ENCODE assay signal across 21 mouse cellular contexts in genomic region chr5:51446299-51447090, GRCm38 (mm10).
DNase-seq lines count a peak whose midpoint lies in the region; ATAC-seq and TF ChIP-seq lines count a peak whose summit lies in the region.
"Had no signal": no experiment of that assay in that cellular context is flagged by ENCODE, and none has a peak within 500 bp of the region (broad histone marks: within the 10 kb centered on the region; RNA-seq: fewer than 3 reads in every experiment).

No protein-coding gene starts in this region.

- DNase-seq in liver, postnatal 0 days = no peak
- DNase-seq in kidney, adult 9 months = peak; percentile 73
- DNase-seq in kidney, postnatal 25 days = peak; percentile 41 to 55
- DNase-seq in heart, adult 9 months (ENCODE audit: low spot score in 2 of 2) = no peak
- DNase-seq: adrenal gland, adult 8-10 months; cerebellum, adult 11-12 months; cerebellum, postnatal 10 days; gastrocnemius, postnatal 10 days; layer of hippocampus, adult 9-11 months; right cerebral cortex, postnatal 14 days had no signal

- no peak for TF ChIP-seq CTCF in liver, postnatal 0 days (IDR thresholded peaks at IDR 0.05; ENCODE audit: low read depth)

- H3K4me2 ChIP-seq in liver, postnatal 0 days (ENCODE audit: low read depth, low read length) = no peak overlapping the region
- H3K4me2 ChIP-seq in liver, embryonic 12.5 days = no peak overlapping the region
- H3K4me2 ChIP-seq: heart, embryonic 11.5 days; hindbrain, embryonic 15.5 days; limb, embryonic 13.5 days; liver, embryonic 15.5 days had no signal

- ATAC-seq in liver, postnatal 0 days = peak; percentile 31; the same call in 1 of the 2 replicates
- no peak for ATAC-seq in liver, embryonic 12.5 days
- ATAC-seq in activated CD4-positive, CD25-positive, alpha-beta regulatory T cell, adult 4 months = no peak
- no peak for ATAC-seq in CD4-positive, CD25-positive, alpha-beta regulatory T cell, adult 4 months
- ATAC-seq: forebrain, embryonic 16.5 days had no signal

- WGBS in liver, postnatal 0 days (ENCODE audit: insufficient replicate concordance) = 83% methylated on average over 14 of the region's 14 CpGs
- WGBS in liver, embryonic 12.5 days (ENCODE audit: insufficient replicate concordance) = 76% methylated on average over 14 of the region's 14 CpGs

- no peak overlapping the region for H3K9ac ChIP-seq in liver, postnatal 0 days (replicated peaks)
- no peak overlapping the region for H3K9ac ChIP-seq in liver, embryonic 12.5 days
- H3K9ac ChIP-seq: hindbrain, embryonic 15.5 days; limb, embryonic 13.5 days; liver, embryonic 15.5 days had no signal

- H3K27me3 ChIP-seq in liver, postnatal 0 days (ENCODE audit: insufficient read depth, low read length) = no peaks in the 10 kb centered on the region
- H3K27me3 ChIP-seq in liver, embryonic 12.5 days (replicated peaks) = no peaks in the 10 kb centered on the region
- H3K27me3 ChIP-seq: hindbrain, embryonic 15.5 days; limb, embryonic 13.5 days; liver, embryonic 15.5 days had no signal

- peak overlapping the region; percentile 11; the same call in 1 of the 2 replicates for H3K27ac ChIP-seq in liver, postnatal 0 days (ENCODE audit: low read depth)
- H3K27ac ChIP-seq in liver, embryonic 12.5 days = no peak overlapping the region
- H3K27ac ChIP-seq: embryonic facial prominence, embryonic 10.5 days; hindbrain, embryonic 15.5 days; limb, embryonic 13.5 days; liver, embryonic 15.5 days; macrophage; midbrain, embryonic 10.5 days had no signal

- H3K4me1 ChIP-seq in liver, postnatal 0 days (ENCODE audit: insufficient read depth) = 0 out of 2 replicates have a peak, but pooled peaks cover 2% of the 10 kb centered on the region
- H3K4me1 ChIP-seq in liver, embryonic 12.5 days = no peaks in the 10 kb centered on the region
- H3K4me1 ChIP-seq: embryonic facial prominence, embryonic 10.5 days; hindbrain, embryonic 15.5 days; limb, embryonic 13.5 days; liver, embryonic 15.5 days; midbrain, embryonic 10.5 days had no signal

- no peak for TF ChIP-seq EP300 in liver, postnatal 0 days (IDR thresholded peaks at IDR 0.05; ENCODE audit: low read depth)

- no peaks in the 10 kb centered on the region for H3K36me3 ChIP-seq in liver, postnatal 0 days (replicated peaks; ENCODE audit: insufficient read depth, low read length)
- no peaks in the 10 kb centered on the region for H3K36me3 ChIP-seq in liver, embryonic 12.5 days
- H3K36me3 ChIP-seq: embryonic facial prominence, embryonic 10.5 days; hindbrain, embryonic 15.5 days; limb, embryonic 13.5 days; liver, embryonic 15.5 days; midbrain, embryonic 10.5 days had no signal

- H3K4me3 ChIP-seq in liver, postnatal 0 days (ENCODE audit: low read depth, low read length) = no peak overlapping the region
- no peak overlapping the region for H3K4me3 ChIP-seq in liver, embryonic 12.5 days
- H3K4me3 ChIP-seq: embryonic facial prominence, embryonic 10.5 days; hindbrain, embryonic 15.5 days; limb, embryonic 13.5 days; liver, embryonic 15.5 days; midbrain, embryonic 10.5 days had no signal

- no peaks in the 10 kb centered on the region for H3K9me3 ChIP-seq in liver, postnatal 0 days (ENCODE audit: low read length)
- no peaks in the 10 kb centered on the region for H3K9me3 ChIP-seq in liver, embryonic 12.5 days (replicated peaks)
- H3K9me3 ChIP-seq: embryonic facial prominence, embryonic 10.5 days; hindbrain, embryonic 15.5 days; limb, embryonic 13.5 days; liver, embryonic 15.5 days; midbrain, embryonic 10.5 days had no signal

Comparison
In these comparisons a context has a peak if more than half of its experiments do, and no peak if none do; other contexts are left out.
1. DNase-seq: peak in kidney, adult 9 months (single experiment) and kidney, postnatal 25 days (2 of 2); none in liver, postnatal 0 days (single experiment) and heart, adult 9 months (0 of 2).